Mouse (Mus musculus) heart, embryonic 13.5 days (tissue): ENCODE data around the gene Plch2. TPM values are rescaled to one million over a fixed set of nuclear protein-coding genes. Genes with fewer than 3 reads are reported as not detected.

ENCODE experiments used
- ATAC-seq: fragments of 200-750 bp; cut with Nextera tagmentation; 2 replicates; pipeline ENCODE4 v1.8.0; 2017; ENCODE audit warnings: moderate TSS enrichment; ENCODE audit not compliant: insufficient number of reproducible peaks, low FRiP score, low TSS enrichment; ENCODE audit errors: extremely low read depth
- H3K27ac ChIP-seq: fragments of 300-500 bp; sonication (generic); replicated peaks from 2 replicates; pipeline ENCODE4 v1.5.1; 2015; ENCODE audit warnings: moderate library complexity, mild to moderate bottlenecking, inconsistent platforms
- H3K27me3 ChIP-seq: fragments of 300-500 bp; sonication (generic); replicated peaks from 2 replicates; pipeline ENCODE4 v1.6.1; 2015; ENCODE audit warnings: mild to moderate bottlenecking, inconsistent platforms
- H3K36me3 ChIP-seq: fragments of 300-500 bp; sonication (generic); 2 replicates; pipeline ENCODE4 v1.6.1; 2015; ENCODE audit warnings: mild to moderate bottlenecking, inconsistent platforms
- H3K4me1 ChIP-seq: fragments of 300-500 bp; sonication (generic); 2 replicates; pipeline ENCODE4 v1.6.1; 2015; ENCODE audit warnings: inconsistent platforms
- H3K4me2 ChIP-seq: fragments of 300-500 bp; sonication (generic); 2 replicates; pipeline ENCODE4 v1.6.1; 2015; ENCODE audit warnings: inconsistent platforms, mild to moderate bottlenecking, moderate library complexity
- H3K4me3 ChIP-seq: fragments of 300-500 bp; sonication (generic); 2 replicates; pipeline ENCODE4 v1.5.1; 2015; ENCODE audit warnings: moderate library complexity, mild to moderate bottlenecking, inconsistent platforms
- H3K9ac ChIP-seq: fragments of 300-500 bp; sonication (generic); 2 replicates; pipeline ENCODE4 v1.6.1; 2015; ENCODE audit warnings: inconsistent platforms, mild to moderate bottlenecking, moderate library complexity
- H3K9me3 ChIP-seq: fragments of 300-500 bp; sonication (generic); 2 replicates; pipeline ENCODE4 v1.6.1; 2016; ENCODE audit warnings: inconsistent platforms
- WGBS: fragments of 180-500 bp; shearing (Covaris S2); methylation state at CpG from one replicate; pipeline ENCODE4 v1.1.7; 2015; ENCODE audit warnings: mixed read lengths; 5-methylcytosine and 5-hydroxymethylcytosine counted together
- polyA plus RNA-seq: library from polyadenylated mRNA; unstranded; fragments of >200 nt; fragmentation: Nextera tagmentation; extraction: Ambion mirVana; gene quantifications from 2 replicates; pipeline ENCODE4 v1.2.1, GENCODE M21; 2015

Plch2 gene
- polyA plus RNA-seq, 1 experiment from 2014 or later: 0.51 TPM

GRCm38 (mm10) chr4:154963190-154963836, 93.3 kb downstream of the Plch2 start:
- H3K4me3 ChIP-seq: peak overlapping the region; percentile 93
- peak overlapping the region; percentile 92; the same call in 1 of the 2 replicates for H3K27ac ChIP-seq
- peaks cover 52% of the 10 kb centered on the region for H3K27me3 ChIP-seq
- H3K36me3 ChIP-seq: peaks cover 19% of the 10 kb centered on the region
- peaks cover 72% of the 10 kb centered on the region for H3K4me1 ChIP-seq
- WGBS: 28% methylated on average over 11 of the region's 11 CpGs
- H3K9me3 ChIP-seq: no peaks in the 10 kb centered on the region
- peak overlapping the region; percentile 62 for H3K9ac ChIP-seq
- H3K4me2 ChIP-seq: peak overlapping the region; percentile 90
- no peak for ATAC-seq

- 80% methylated on average over 7 of the region's 7 CpGs for WGBS
- no peak for ATAC-seq
- H3K4me2 ChIP-seq: no peak overlapping the region
- H3K36me3 ChIP-seq: peaks cover 14% of the 10 kb centered on the region
- H3K9me3 ChIP-seq: no peaks in the 10 kb centered on the region
- H3K4me3 ChIP-seq: 0 out of 2 replicates have a peak overlapping the region, but pooled peaks have one; percentile 93
- H3K9ac ChIP-seq: no peak overlapping the region
- H3K4me1 ChIP-seq: peaks cover 72% of the 10 kb centered on the region
- peaks cover 59% of the 10 kb centered on the region for H3K27me3 ChIP-seq
- H3K27ac ChIP-seq: no peak overlapping the region
Measured at GRCm38 (mm10) chr4:154962683-154963082, 93.9 kb downstream of the Plch2 start.

DNA sequence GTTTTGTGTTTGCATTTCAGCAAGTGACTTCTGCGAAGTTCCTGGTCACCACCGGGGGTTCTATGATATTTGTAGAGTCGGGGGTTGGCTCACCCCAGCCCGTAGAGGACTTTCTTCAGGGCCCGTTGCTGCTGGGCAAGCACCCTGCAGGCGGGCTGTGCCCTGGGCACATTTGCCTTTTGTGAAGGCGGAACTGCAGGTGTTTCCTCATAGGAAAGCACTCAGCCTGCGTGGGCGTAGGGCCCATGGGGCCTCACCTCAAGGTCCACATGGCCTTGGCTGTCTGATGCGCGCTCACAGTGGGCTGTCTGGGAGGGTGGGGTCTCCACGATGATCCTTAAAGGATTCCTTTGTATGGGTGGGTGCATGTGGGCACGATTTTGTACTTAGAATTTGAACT, 94.7 kb downstream of the Plch2 start:
- Histone ChIP-seq H3K36me3 (peaks cover 10% of the 10 kb centered on the region), H3K4me2 (peak overlapping the region; percentile 85), H3K27ac (no peak overlapping the region), H3K4me3 (peak overlapping the region; percentile 56), H3K9me3 (no peaks in the 10 kb centered on the region), H3K4me1 (peaks cover 67% of the 10 kb centered on the region), H3K9ac (no peak overlapping the region), H3K27me3 (peaks cover 66% of the 10 kb centered on the region)
- 33% methylated on average over 13 of the region's 13 CpGs for WGBS
- ATAC-seq: no peak

GRCm38 (mm10) chr4:154961226-154961738, 95.3 kb downstream of the Plch2 start:
- Histone ChIP-seq H3K4me3 (peak overlapping the region; percentile 56), H3K9ac (peak overlapping the region; percentile 76), H3K27ac (no peak overlapping the region), H3K9me3 (no peaks in the 10 kb centered on the region), H3K36me3 (peaks cover 4% of the 10 kb centered on the region; the same call in 1 of the 2 replicates), H3K27me3 (peaks cover 73% of the 10 kb centered on the region), H3K4me2 (peak overlapping the region; percentile 85), H3K4me1 (peaks cover 61% of the 10 kb centered on the region)
- under 1% methylated on average over 47 of the region's 47 CpGs for WGBS
- no peak for ATAC-seq

DNA sequence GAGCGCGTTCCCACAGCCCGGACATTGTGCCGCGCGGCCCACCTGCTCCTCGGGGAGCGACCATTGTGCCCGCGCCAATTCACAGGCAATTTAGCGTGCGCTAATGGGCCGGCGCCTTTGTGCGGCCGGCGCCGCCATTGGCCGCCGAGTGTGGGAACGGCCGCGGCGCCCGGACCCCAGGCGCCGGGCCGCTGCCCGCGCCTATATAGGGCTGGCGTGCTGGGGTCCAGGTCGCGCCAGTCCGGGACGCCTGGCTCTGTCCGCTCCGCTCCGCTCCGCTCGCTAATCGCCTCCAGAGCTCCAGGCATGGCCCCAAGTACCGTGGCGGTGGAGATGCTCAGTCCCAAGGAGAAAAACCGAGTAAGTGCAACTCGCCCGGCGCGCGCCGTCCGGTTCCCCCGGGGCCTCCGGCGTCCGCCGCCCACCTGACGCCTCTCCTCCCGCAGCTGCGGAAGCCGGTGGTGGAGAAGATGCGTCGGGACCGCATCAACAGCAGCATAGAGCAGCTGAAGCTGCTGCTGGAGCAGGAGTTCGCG, 95.8 kb downstream of the Plch2 start, which contains the start of gene Hes5:
Gene Hes5 (plus strand): TSS at position 234 of the 536 bp plus-strand sequence.
- H3K4me1 ChIP-seq: peaks cover 55% of the 10 kb centered on the region

DNA sequence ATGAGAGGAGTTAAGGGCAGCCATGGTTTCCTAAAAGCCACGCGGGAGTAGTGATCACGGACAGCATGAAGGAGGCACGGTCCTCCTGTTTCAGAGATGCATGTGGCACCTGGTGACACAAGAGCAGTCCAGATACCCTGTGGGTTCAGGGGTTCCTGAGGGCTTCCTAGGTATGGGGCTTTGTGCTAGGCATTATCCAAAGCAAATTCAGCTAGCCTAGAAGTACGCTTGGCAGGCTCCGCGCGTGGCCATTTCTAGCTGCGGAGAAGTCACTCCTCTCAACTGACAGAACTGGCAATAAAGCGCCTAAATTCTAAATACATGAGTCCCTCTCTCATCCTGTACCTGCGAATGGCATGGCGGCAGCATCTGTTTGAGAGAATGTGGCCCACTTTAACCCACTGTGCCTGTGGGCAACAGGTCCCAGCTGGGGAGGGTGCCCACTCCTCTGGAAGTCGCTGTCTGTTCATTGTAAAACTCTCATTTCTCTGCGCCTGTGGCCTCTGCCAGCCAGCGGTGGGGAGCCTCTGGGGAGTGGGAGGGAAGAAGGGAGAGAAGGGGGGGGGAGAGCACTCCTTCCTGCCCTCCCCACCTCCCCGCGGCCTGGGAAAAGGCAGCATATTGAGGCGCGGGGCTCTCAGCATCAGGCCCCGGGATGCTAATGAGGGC, 96.4 kb downstream of the Plch2 start:
- Histone ChIP-seq H3K4me3 (peak overlapping the region; percentile 56), H3K27me3 (peaks cover 84% of the 10 kb centered on the region), H3K36me3 (no peaks in the 10 kb centered on the region), H3K9ac (peak overlapping the region; percentile 76), H3K9me3 (no peaks in the 10 kb centered on the region), H3K4me2 (peak overlapping the region; percentile 85), H3K27ac (no peak overlapping the region), H3K4me1 (peaks cover 49% of the 10 kb centered on the region)
- WGBS: 22% methylated on average over 20 of the region's 20 CpGs
- no peak for ATAC-seq

More for the DNA sequence above, 95.8 kb downstream of the Plch2 start, which contains the start of gene Hes5:
- no peak for ATAC-seq
- under 1% methylated on average over 65 of the region's 65 CpGs for WGBS
- Histone ChIP-seq H3K4me2 (peak within 1 kb of the TSS; percentile 85), H3K9ac (peak within 1 kb of the TSS; percentile 76), H3K36me3 (no peaks in the 10 kb centered on the region), H3K9me3 (no peaks in the 10 kb centered on the region), H3K4me3 (peak within 1 kb of the TSS; percentile 56), H3K27me3 (peaks cover 78% of the 10 kb centered on the region), H3K27ac (no peak within 1 kb of the TSS)

- 18% methylated on average over 8 of the region's 8 CpGs for WGBS
- Histone ChIP-seq H3K27me3 (peaks cover 99% of the 10 kb centered on the region), H3K4me1 (peaks cover 41% of the 10 kb centered on the region), H3K4me2 (peak overlapping the region; percentile 57), H3K27ac (no peak overlapping the region), H3K4me3 (peak overlapping the region; percentile 32), H3K9ac (peak overlapping the region; percentile 17; the same call in 1 of the 2 replicates), H3K9me3 (no peaks in the 10 kb centered on the region), H3K36me3 (no peaks in the 10 kb centered on the region)
- no peak for ATAC-seq
Measured at GRCm38 (mm10) chr4:154958621-154959020, 98.0 kb downstream of the Plch2 start.

- Histone ChIP-seq H3K9ac (peak overlapping the region; percentile 17; the same call in 1 of the 2 replicates), H3K4me2 (peak overlapping the region; percentile 57), H3K36me3 (no peaks in the 10 kb centered on the region), H3K4me1 (peaks cover 37% of the 10 kb centered on the region), H3K27me3 (peaks cover 100% of the 10 kb centered on the region), H3K27ac (no peak overlapping the region), H3K9me3 (no peaks in the 10 kb centered on the region), H3K4me3 (peak overlapping the region; percentile 32)
- WGBS: 3% methylated on average over 15 of the region's 15 CpGs
- no peak for ATAC-seq
Measured at GRCm38 (mm10) chr4:154958171-154958570, 98.4 kb downstream of the Plch2 start.

GRCm38 (mm10) chr4:154957289-154957993, 99.1 kb downstream of the Plch2 start:
- H3K4me2 ChIP-seq: 0 out of 2 replicates have a peak overlapping the region, but pooled peaks have one; percentile 57
- 0 out of 2 replicates have a peak overlapping the region, but pooled peaks have one; percentile 17 for H3K9ac ChIP-seq
- no peaks in the 10 kb centered on the region for H3K9me3 ChIP-seq
- H3K4me3 ChIP-seq: no peak overlapping the region
- no peaks in the 10 kb centered on the region for H3K36me3 ChIP-seq
- WGBS: 44% methylated on average over 13 of the region's 13 CpGs
- H3K4me1 ChIP-seq: peaks cover 35% of the 10 kb centered on the region
- peaks cover 100% of the 10 kb centered on the region for H3K27me3 ChIP-seq
- no peak overlapping the region for H3K27ac ChIP-seq
- ATAC-seq: no peak

DNA sequence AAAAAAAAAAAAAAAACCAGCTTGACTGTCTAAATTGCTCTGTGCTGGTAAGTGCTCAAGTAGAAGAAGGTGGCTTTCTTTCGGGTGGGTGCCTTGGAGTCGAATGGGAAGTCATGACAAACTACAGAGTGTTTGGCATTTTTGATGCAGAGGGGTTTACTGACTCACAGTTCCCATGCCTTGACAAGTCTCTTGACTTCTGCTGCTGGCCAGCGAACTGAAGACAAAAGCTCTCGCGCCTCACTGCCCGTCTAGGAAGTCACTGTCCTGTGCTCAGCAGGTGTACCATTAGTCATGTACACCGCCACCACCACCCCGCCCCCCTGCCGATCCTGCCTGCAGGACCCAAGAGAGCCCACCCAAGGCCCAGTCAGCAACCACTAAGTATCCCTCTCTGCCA, 100.0 kb downstream of the Plch2 start:
- Histone ChIP-seq H3K4me2 (no peak overlapping the region), H3K36me3 (no peaks in the 10 kb centered on the region), H3K27ac (no peak overlapping the region), H3K4me3 (no peak overlapping the region), H3K9ac (no peak overlapping the region), H3K9me3 (no peaks in the 10 kb centered on the region), H3K27me3 (peaks cover 100% of the 10 kb centered on the region), H3K4me1 (peaks cover 32% of the 10 kb centered on the region)
- no peak for ATAC-seq
- 36% methylated on average over 9 of the region's 9 CpGs for WGBS
